Mouse (Mus musculus) heart, adult 8-10 months (tissue): ENCODE results near the gene Crygb. TPM values are rescaled to one million over a fixed set of nuclear protein-coding genes. Genes with fewer than 3 reads are reported as not detected.
"Not testable (repeated sequence)": the region's sequence is repeated elsewhere in the genome, so short reads cannot be mapped to it uniquely, and the experiment has no call there.

Experiments used
- DNase-seq: peaks from one replicate; pipeline ENCODE4 v3.0.0; 2022; ENCODE audit warnings: low spot score
- total RNA-seq, 4 experiments: library from RNA; stranded (reverse); gene quantifications; 2 replicates each; pipeline ENCODE4 v1.2.4; 2022

Crygb gene
- total RNA-seq, 4 experiments from 2014 or later: not detected

DNA sequence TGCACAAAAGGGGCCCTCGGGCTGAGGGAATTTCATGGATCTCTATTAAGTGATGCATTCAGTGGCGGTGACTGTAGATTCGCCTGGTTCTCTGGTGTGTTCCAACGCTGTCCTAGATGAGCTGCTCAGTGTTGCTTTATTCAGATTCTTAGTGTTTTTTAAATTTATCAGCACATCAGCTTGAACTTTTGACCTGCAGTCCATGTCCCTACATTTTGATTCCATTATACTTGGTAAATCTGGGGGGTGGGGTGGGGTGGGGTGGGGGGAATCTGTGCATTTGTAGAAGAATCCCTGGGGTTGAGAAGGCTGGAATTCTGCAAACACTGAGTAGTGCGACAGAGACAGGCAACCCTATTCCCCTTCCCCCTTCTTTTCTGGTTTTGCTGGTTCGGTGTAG is 8.5 kb downstream of the Crygb start, which contains the start of gene Crygc:
Gene Crygc (minus strand): TSS at position 101 of the 400 bp plus-strand sequence.
- no peak for DNase-seq

DNA sequence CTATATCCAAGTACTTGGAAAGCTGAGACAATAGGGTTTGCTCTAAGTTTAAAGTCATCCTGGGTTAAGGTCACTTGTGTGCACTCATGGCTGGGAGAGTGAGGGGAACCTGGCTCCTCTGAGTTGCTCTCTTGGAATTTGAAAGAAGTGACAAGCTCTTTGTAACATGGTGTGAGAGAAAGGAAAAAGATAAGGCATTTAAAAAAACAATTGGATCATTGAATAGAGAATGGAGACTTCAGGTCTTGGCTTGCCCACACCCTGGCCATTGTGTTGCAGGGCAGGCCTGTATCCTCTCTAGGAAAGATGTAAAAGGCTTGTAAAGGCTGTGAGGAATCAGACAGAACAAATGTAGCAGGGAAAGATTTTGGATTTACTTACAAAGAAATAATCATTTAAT is 14.2 kb downstream of the Crygb start:
- no peak for DNase-seq

DNA sequence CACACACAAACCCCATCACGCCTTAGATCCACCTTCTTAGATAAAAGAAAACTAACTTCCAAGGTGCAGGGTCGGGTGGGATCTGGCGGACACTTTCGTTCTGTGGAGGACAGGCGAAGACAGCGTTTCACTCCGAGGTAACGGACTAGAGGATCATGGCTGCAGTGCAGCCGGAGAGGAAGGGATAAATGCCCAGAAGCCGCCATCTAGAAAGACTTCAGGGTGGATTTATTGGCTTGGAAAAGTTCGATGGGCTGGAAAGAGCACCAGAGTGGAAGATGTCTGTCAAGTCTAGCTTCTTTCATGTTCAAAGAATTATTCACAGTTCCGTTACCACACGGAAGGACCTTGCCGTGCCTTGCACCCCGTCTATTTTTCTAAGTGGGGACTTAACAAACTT is 17.9 kb downstream of the Crygb start:
- DNase-seq: no peak

DNA sequence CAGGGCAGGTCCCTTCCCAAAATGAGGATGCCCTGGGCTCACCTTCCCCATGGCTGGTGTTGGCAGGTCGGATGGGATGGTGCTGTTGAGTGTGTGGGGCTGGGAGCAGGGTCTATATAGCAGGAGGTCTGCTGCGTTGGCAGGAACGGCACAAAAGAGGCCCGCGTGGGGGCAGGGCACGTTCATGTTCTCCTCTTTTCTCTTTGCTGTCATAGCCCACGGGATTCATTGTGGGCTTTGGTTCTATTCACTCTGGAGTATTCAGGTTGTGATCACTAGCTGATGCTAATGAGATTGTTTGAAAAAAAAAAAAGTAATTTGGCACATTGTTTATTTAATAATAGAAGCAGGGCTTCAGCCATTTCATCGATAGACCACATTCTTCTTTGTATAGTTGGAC is 18.7 kb downstream of the Crygb start, which contains the start of gene Crygd:
Gene Crygd (minus strand): TSS at position 101 of the 400 bp plus-strand sequence.
- no peak for DNase-seq

DNA sequence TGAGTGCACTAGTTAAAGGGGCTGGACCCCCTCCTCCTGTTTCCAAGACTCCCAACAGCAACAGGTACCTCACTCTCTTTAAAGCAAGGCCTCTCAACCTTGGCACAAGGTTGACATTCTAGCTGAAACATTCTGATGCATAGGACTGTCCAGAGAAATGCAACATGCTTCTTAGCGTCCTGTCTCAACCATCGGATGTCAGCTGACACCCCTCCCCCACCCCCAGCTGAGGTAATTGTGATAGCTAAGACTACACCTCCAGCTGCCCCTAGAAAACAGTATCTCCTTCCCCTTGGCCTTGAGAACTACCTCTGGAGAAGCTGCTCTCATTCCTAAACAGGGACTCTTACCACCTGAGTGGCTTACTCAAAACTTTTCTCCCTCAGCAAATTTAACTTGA is 29.9 kb downstream of the Crygb start:
- no peak for DNase-seq

DNA sequence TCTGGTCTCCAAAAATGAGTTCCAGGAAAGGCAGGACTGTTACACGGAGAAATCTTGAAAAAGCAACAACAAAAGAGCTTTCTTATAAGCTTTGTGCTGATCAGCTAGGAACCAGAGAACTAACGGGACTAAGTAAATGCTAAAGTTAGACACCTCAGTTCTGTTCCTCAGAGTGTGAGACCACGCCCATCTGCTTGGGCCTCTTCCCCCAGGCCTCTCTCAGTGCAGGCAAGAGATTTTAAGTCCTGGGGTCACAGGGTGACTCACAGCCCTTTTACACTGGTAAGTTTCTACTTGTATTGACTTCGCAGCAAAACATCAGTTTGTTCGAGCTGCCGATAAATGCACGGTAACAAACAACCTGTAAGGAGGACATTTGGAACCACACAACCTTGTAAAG is 30.4 kb downstream of the Crygb start:
- no peak for DNase-seq

DNA sequence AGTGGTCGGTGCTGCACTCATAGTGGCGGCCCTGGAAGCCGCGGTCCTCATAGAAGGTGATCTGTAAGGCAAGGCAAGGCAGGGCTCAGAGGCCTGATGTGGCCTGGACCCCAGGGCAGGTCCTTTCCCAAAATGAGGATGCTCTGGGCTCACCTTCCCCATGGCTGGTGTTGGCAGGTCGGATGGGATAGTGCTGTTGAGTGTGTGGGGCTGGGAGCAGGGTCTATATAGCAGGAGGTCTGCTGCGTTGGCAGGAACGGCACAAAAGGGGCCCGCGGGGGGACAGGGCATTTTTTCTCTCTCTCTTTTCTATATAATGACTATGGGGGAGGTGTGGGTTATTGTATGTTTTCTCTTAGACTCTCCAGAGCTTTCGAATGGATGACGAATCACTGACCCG is 31.1 kb downstream of the Crygb start, which contains the start of gene Cryge:
Gene Cryge (minus strand): TSS at position 198 of the 400 bp plus-strand sequence.
- not testable (repeated sequence) for DNase-seq

DNA sequence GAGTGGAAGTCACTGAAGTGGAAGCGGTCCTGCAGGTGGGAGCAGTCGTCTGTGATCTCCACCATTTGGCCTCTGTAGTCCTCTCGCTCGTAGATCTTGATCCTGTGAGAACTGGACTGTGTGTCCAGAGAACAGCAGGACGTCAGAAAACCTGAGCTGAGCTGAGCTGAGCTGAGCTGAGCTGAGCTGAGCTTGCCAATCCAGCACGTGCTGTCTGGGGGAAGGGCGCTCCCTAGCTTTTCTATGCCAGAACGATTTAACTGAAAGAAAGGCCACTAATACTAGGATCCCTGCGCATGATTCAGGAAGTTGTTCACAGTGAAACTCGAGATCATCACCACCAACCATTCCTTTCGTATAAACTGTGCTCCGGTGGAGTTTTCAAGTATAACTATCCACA is 33.3 kb downstream of the Crygb start:
- DNase-seq: no peak

DNA sequence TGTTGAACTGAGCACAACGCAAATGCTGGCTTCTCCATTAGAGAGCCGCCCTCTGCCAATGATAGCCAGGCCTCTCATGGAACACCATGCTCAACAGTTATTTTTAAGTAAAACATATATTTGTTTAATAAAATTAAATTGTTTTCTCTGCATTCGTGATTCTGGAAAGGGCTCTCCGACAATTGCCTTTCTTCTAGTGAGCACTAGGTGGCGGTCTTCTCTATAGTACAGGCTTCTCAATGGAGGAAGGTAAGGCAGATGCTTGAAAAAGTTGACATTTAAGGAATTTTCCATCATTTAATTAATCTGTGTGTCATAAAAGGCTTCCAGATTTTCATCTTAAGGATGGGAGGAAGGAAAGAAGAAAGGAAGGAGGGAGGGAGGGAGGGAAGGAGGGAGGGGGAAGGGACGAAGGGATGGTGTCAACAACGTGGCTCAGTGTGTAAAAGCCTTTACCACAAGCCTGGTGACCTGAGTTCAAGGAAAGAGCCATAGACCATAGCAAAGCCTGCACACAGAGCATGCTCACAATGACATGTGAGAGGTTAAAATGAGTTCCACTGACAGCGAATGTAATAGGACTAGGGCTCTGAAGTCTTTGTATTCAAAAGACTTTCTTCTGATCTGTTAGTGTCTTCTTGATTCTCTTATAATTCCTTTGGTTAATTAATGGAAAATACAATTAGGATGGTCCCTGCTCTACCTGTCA is 35.5 kb downstream of the Crygb start:
- DNase-seq: peak; percentile 19

DNA sequence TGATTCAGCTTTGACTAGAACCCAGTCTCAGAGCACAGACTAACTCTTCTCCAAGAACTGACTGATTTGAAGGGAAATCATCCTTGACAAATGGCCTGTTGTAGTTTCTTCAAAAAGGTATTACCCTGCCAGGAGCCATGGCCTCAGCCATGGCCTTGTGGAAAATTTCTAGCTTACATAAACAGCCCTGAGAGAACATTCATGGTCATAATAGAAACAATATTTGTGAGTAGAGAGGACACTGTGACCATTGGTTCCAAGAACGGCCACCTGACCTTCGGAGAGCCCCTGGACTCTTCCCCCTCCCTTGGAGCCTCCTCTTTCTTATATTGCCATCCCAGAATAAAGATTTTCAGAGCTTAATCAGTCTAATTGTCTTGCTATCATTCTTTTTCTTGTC is 38.7 kb downstream of the Crygb start:
- no peak for DNase-seq

DNA sequence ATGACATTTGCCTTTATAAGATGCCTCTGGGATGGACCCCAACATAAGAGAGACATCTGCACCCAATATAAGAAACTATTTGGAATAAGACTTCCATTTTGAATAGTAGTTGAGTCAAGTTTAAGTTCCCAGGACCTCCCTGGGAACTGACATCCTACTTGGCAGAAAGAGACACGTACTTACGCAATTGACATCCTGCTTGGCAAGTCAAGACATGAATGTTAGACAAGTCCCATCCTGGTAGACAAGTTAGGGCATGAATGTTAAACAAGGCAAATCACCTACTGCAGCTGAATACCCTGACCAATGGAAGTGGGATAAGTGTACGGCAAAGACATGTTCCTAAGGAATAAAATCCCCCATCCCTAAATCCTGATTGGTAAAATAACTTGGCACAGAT is 40.3 kb downstream of the Crygb start:
- no peak for DNase-seq

DNA sequence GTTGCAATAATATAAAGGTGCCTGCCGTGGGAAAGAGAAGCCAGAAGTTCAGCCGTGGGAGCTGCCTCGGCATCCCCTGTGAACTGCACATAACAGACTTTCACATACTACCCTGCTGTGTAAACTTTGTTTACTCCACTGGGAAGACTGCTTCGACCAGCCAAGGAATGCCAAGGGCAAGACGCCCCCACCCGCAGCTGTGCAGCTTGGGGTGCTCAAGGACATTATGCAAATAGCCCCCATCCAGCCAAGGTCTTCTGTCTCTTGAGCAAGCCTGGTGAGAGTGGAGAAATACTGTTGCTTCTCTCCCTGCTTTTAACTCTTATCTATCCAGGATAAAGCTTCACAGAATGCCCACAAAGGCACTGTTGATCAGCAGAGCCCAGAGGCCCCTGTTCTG is 41.3 kb downstream of the Crygb start:
- no peak for DNase-seq

DNA sequence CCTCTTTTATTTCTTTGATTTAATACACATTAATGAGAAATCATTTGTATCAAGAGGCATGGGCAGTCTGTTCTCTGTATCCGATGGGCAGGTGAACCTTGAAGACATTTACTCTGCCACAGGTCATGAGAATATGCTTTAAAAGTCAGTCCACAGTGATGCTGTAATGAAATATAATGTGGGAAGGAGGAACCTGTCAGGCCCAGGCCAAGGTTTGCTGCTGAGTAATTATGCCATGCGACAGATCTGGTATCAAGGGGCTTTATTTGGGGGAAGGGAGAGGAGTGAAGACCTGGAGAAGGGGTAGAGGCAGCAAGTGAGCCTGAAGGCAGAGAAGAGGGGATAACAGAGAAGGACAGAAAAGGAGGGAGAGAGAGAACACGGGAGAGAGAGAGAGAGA is 42.4 kb downstream of the Crygb start:
- no peak for DNase-seq

DNA sequence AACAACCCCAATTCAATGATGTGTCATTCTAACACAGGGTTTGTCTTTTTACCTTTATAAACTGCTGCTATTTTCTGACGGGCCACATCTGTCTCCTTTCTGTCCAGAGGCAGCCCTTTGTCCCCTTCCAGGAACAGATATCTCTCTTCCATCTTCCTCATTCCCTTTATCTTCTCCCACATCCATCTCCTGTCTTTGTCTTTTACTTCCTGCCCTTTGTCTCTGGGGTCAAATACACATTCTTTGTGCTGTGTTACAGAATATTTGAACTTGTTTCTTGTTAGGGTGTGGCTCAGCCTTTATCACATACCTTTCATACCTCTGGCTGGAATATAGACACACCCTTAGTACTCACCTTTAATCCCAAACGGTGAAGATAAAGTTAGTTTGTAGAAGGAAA is 44.5 kb downstream of the Crygb start:
- DNase-seq: no peak

DNA sequence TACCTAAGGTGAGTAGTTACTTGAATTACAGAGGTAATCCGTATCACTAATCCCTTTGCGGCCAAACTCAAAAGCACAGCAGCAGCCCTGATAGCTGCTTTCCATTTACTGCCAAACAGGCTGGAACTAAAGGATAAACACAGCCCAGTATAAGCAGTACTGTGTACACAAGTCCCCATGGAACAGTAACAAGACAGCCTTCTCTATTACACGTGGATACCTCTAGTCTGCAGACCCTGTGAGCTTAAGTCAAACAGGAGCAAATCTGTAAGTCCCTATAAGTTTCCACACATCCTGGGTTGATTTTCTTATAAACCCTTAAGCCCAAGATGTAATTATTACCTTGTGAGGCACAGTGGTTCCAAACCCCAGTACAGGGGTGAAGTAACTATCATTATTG is 46.6 kb downstream of the Crygb start:
- no peak for DNase-seq

DNA sequence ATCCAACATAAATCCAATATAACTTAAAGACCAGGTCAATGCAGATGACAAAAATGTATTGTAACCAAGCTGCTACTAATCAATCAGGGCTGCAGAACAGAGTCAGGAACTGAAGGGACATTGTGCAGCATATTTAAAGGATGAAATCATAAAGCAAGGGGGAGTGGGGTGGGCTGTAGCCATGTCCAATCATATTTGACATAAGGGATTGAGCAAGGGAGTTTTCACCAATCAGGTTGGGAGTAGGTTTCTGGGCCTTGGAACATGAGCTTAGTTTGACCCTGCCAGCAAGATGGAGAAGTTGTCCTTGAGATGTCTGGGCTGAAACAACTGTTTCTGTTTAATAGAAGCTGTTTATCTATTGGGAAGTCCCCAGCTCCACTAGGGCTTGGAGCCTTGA is 49.4 kb downstream of the Crygb start, which contains the start of gene Akr1cl:
Gene Akr1cl (minus strand): TSS at position 119 of the 400 bp plus-strand sequence.
- no peak for DNase-seq

Other genes with a start within 250 kb of the Crygb start
- 1 to 10 TPM; 7.0 to 9.0 (median 8.1) TPM for gene Plekhm3, start 125.5 kb downstream of the Crygb start, total RNA-seq
- under 1 TPM in 1 of 4 experiments, not detected in 3; 0.37 TPM for gene Akr1cl, start 49.5 kb downstream of the Crygb start, total RNA-seq
- not detected for gene Cryge, start 31.1 kb downstream of the Crygb start, total RNA-seq
- not detected for gene Crygd, start 18.8 kb downstream of the Crygb start, total RNA-seq
- not detected for gene Crygc, start 8.6 kb downstream of the Crygb start, total RNA-seq
- gene Cryga, start 21.1 kb upstream of the Crygb start, total RNA-seq: not detected
- not detected for gene Gm28845, start 37.3 kb upstream of the Crygb start, total RNA-seq
- gene D630023F18Rik, start 40.9 kb upstream of the Crygb start, total RNA-seq: not detected
- gene Idh1, start 104.2 kb upstream of the Crygb start, total RNA-seq: 100 to 1,000 TPM in 1 of 4 experiments, 10 to 100 TPM in 3; 65.2 to 106 (median 92.3) TPM
- gene Pikfyve, start 104.4 kb upstream of the Crygb start, total RNA-seq: 10 to 100 TPM in 1 of 4 experiments, 1 to 10 TPM in 3; 9.8 to 11.8 (median 9.9) TPM
- gene Pth2r, start 199.8 kb upstream of the Crygb start, total RNA-seq: not detected